Mouse (Mus musculus) yolk sac, embryonic 10.5 days (tissue): ENCODE results near the gene Ppp3r2.
A peak's percentile ranks its signal among the peaks of the same experiment; 100 is the strongest.

Experiments
- DNase-seq: peaks from one replicate; pipeline ENCODE4 v3.0.0-alpha.2; 2017; ENCODE audit warnings: low spot score

Gene Ppp3r2

GRCm38 (mm10) chr4:49681812-49682211, at the start of gene Ppp3r2:
Ppp3r2 (minus strand) TSS chr4:49682024.
- DNase-seq: no peak

- DNase-seq: no peak
Measured at GRCm38 (mm10) chr4:49729326-49729725, 47.5 kb upstream of the Ppp3r2 start.

- no peak for DNase-seq
Measured at GRCm38 (mm10) chr4:49723908-49724307, 42.1 kb upstream of the Ppp3r2 start.

GRCm38 (mm10) chr4:49691405-49692194, 9.8 kb upstream of the Ppp3r2 start:
- DNase-seq: no peak

GRCm38 (mm10) chr4:49688594-49689288, 6.9 kb upstream of the Ppp3r2 start:
- peak; percentile 28 for DNase-seq

- DNase-seq: no peak
Measured at GRCm38 (mm10) chr4:49680171-49680875, 1.5 kb downstream of the Ppp3r2 start.

GRCm38 (mm10) chr4:49676790-49677189, 5.0 kb downstream of the Ppp3r2 start:
- no peak for DNase-seq

GRCm38 (mm10) chr4:49676071-49676470, 5.8 kb downstream of the Ppp3r2 start:
- no peak for DNase-seq

GRCm38 (mm10) chr4:49664850-49665249, 17.0 kb downstream of the Ppp3r2 start:
- no peak for DNase-seq

- no peak for DNase-seq
Measured at GRCm38 (mm10) chr4:49662231-49662630, 19.6 kb downstream of the Ppp3r2 start.

- no peak for DNase-seq
Measured at GRCm38 (mm10) chr4:49661664-49662063, 20.2 kb downstream of the Ppp3r2 start.

GRCm38 (mm10) chr4:49659421-49659820, 22.4 kb downstream of the Ppp3r2 start:
- DNase-seq: no peak

GRCm38 (mm10) chr4:49639913-49640312, 41.9 kb downstream of the Ppp3r2 start:
- no peak for DNase-seq

GRCm38 (mm10) chr4:49637821-49638220, 44.0 kb downstream of the Ppp3r2 start:
- DNase-seq: no peak

GRCm38 (mm10) chr4:49632139-49632481, 49.7 kb downstream of the Ppp3r2 start:
- no peak for DNase-seq

GRCm38 (mm10) chr4:49631319-49632138, 50.3 kb downstream of the Ppp3r2 start, which contains the start of gene Rnf20:
Rnf20 (plus strand) TSS chr4:49632006.
- DNase-seq: peak; percentile 96

GRCm38 (mm10) chr4:49628941-49629340, 52.9 kb downstream of the Ppp3r2 start:
- peak; percentile 56 for DNase-seq
